Mouse (Mus musculus) myocyte (in vitro differentiated cells): Measurements from ENCODE around the gene Frs2.

Experiments used
- E2F4 ChIP-seq: IDR thresholded peaks from one replicate; pipeline ENCODE4 v1.6.1; 2011; ENCODE audit warnings: mild to moderate bottlenecking, control low read depth, moderate library complexity; ENCODE audit not compliant: insufficient read depth
- MAX ChIP-seq: IDR thresholded peaks from one replicate; pipeline ENCODE4 v1.6.1; 2011; ENCODE audit warnings: low read depth, mild to moderate bottlenecking, control low read depth
- POLR2A ChIP-seq: IDR thresholded peaks from one replicate; pipeline ENCODE4 v1.6.1; 2011; ENCODE audit warnings: low read depth, mild to moderate bottlenecking, control low read depth, moderate library complexity; ENCODE audit not compliant: insufficient read length
- TCF12 ChIP-seq: IDR thresholded peaks from one replicate; pipeline ENCODE4 v1.6.1; 2011; ENCODE audit warnings: mild to moderate bottlenecking, control low read depth; ENCODE audit not compliant: poor library complexity, insufficient read depth, severe bottlenecking
- USF1 ChIP-seq: IDR thresholded peaks from one replicate; pipeline ENCODE4 v1.6.1; 2011; ENCODE audit warnings: low read depth, mild to moderate bottlenecking, control low read depth, moderate library complexity

GRCm38 (mm10) chr10:117193364-117193763 is 45.0 kb upstream of the Frs2 start:
- TF ChIP-seq POLR2A (no peak), TCF12 (no peak), E2F4 (no peak), USF1 (no peak), MAX (no peak)
